Mouse (Mus musculus): ENCODE data around the gene Tuba3a. TPM values are rescaled to one million over a fixed set of nuclear protein-coding genes. Genes with fewer than 3 reads are reported as not detected.

Gene Tuba3a
- polyA plus RNA-seq, 1 experiment from 2014 or later, result not detected

- H3K36me3 ChIP-seq (replicated peaks; ENCODE audit: control insufficient read depth, insufficient read depth, low read depth, low read length), result no peaks in the 10 kb centered on the region
- no peak for DNase-seq (ENCODE audit: low spot score)
Observed at GRCm38 (mm10) chr6:125238396-125238795, 47.4 kb downstream of the Tuba3a start.

DNA sequence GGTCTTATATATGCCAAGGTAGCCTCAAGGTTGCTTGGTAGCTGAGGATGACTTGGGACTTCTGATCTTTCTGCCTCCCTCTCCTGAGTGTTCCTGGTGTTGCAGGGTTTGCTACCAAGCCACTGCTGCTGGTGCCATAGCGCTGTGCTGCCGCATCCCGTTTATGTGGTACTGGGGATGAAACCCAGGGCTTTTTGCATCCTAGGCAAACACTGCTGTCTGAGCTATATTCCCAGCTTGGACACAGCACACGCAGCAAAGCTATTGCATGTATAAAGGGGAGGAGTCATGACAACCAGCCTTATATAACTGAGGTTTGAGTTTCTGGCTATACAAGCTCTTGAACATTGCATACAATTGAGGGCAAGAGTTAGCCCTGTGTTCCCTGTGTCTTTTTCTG lies 48.4 kb downstream of the Tuba3a start:
- Histone ChIP-seq H3K4me2 (ENCODE audit: low read depth, low read length) (no peak overlapping the region), H3K9me3 (replicated peaks; ENCODE audit: control insufficient read depth, low read length) (no peaks in the 10 kb centered on the region), H3K27me3 (ENCODE audit: control insufficient read depth, insufficient read depth, low read length) (no peaks in the 10 kb centered on the region), H3K27ac (replicated peaks; ENCODE audit: low read depth, low read length) (no peak overlapping the region), H3K9ac (replicated peaks; ENCODE audit: low read length) (no peak overlapping the region), H3K4me1 (ENCODE audit: control insufficient read depth, insufficient read depth, low read length) (no peaks in the 10 kb centered on the region), H3K4me3 (ENCODE audit: low read depth, low read length) (no peak overlapping the region), H3K36me3 (replicated peaks; ENCODE audit: control insufficient read depth, insufficient read depth, low read depth, low read length) (no peaks in the 10 kb centered on the region)
- no peak for DNase-seq (ENCODE audit: low spot score)
- ATAC-seq (replicated peaks; ENCODE audit: insufficient number of reproducible peaks, low FRiP score, low TSS enrichment, low read depth), result no peak
- WGBS, result 89% methylated on average over 4 of the region's 4 CpGs

More at GRCm38 (mm10) chr6:125238396-125238795, 47.4 kb downstream of the Tuba3a start:
- ATAC-seq (replicated peaks; ENCODE audit: insufficient number of reproducible peaks, low FRiP score, low TSS enrichment, low read depth), result no peak
- no peak overlapping the region for H3K27ac ChIP-seq (replicated peaks; ENCODE audit: low read depth, low read length)
- H3K4me1 ChIP-seq (ENCODE audit: control insufficient read depth, insufficient read depth, low read length), result no peaks in the 10 kb centered on the region
- H3K4me2 ChIP-seq (ENCODE audit: low read depth, low read length), result no peak overlapping the region
- no peaks in the 10 kb centered on the region for H3K9me3 ChIP-seq (replicated peaks; ENCODE audit: control insufficient read depth, low read length)
- no peaks in the 10 kb centered on the region for H3K27me3 ChIP-seq (ENCODE audit: control insufficient read depth, insufficient read depth, low read length)
- no peak overlapping the region for H3K9ac ChIP-seq (replicated peaks; ENCODE audit: low read length)
- H3K4me3 ChIP-seq (ENCODE audit: low read depth, low read length), result no peak overlapping the region
- 73% methylated on average over 6 of the region's 6 CpGs for WGBS

DNA sequence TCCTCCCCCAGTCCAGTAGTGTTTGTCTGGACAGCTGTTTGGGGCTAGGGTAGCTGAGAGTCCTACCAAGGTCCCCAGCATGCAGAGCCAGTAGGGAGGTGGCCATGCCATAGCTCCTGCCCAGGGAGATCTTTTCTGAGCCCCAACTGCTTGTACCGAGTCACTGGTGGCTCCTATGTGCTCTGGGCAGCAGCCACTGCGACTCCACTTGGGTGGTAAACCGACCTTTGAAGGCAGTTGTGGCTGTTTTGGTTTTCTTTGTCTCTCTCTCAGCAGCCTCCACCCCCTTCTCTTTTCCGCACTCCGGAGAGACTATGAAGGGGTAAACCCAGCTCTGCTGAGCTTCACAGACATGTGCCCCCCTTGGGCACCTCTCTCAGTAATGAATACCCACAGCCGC lies 49.1 kb downstream of the Tuba3a start, which contains the start of gene Cd27:
Cd27 (minus strand) TSS at position 229 of the 400 bp plus-strand sequence.
- no peaks in the 10 kb centered on the region for H3K27me3 ChIP-seq (ENCODE audit: control insufficient read depth, insufficient read depth, low read length)
- no peak within 1 kb of the TSS for H3K27ac ChIP-seq (replicated peaks; ENCODE audit: low read depth, low read length)
- H3K9ac ChIP-seq (replicated peaks; ENCODE audit: low read length), result no peak within 1 kb of the TSS; the same call in 1 of the 2 replicates
- no peaks in the 10 kb centered on the region for H3K9me3 ChIP-seq (replicated peaks; ENCODE audit: control insufficient read depth, low read length)
- no peaks in the 10 kb centered on the region for H3K36me3 ChIP-seq (replicated peaks; ENCODE audit: control insufficient read depth, insufficient read depth, low read depth, low read length)
- no peak within 1 kb of the TSS for H3K4me3 ChIP-seq (ENCODE audit: low read depth, low read length)
- no peak within 1 kb of the TSS for H3K4me2 ChIP-seq (ENCODE audit: low read depth, low read length)
- H3K4me1 ChIP-seq (ENCODE audit: control insufficient read depth, insufficient read depth, low read length), result no peaks in the 10 kb centered on the region; the same call in 1 of the 2 replicates
- DNase-seq (ENCODE audit: low spot score) (no peak), ATAC-seq (replicated peaks; ENCODE audit: insufficient number of reproducible peaks, low FRiP score, low TSS enrichment, low read depth) (no peak)
- 40% methylated on average over 6 of the region's 6 CpGs for WGBS

DNA sequence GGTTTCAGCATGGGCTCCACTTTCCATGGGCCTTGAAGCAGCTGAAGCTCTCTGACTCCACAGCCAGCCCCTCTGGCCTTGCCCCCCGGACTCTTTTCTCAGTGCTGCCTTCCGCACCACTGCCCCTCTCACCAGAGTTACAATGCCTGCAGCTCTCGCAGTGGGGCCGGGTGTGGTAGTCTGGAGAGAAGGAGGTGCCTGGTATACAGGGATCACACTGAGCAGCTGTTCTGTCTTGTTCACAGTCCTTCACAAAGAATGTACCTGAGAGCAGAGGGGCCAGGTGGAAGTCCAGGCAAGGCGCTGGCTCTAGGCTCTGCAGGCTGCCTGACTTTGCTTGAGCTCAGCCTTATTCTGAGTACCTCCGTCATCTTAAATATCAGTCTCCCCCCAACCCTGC lies 49.5 kb downstream of the Tuba3a start:
- Histone ChIP-seq H3K36me3 (replicated peaks; ENCODE audit: control insufficient read depth, insufficient read depth, low read depth, low read length) (no peaks in the 10 kb centered on the region), H3K4me3 (ENCODE audit: low read depth, low read length) (no peak overlapping the region), H3K4me2 (ENCODE audit: low read depth, low read length) (no peak overlapping the region), H3K27me3 (ENCODE audit: control insufficient read depth, insufficient read depth, low read length) (no peaks in the 10 kb centered on the region), H3K4me1 (ENCODE audit: control insufficient read depth, insufficient read depth, low read length) (peaks cover 1% of the 10 kb centered on the region; the same call in 1 of the 2 replicates), H3K27ac (replicated peaks; ENCODE audit: low read depth, low read length) (no peak overlapping the region), H3K9me3 (replicated peaks; ENCODE audit: control insufficient read depth, low read length) (no peaks in the 10 kb centered on the region), H3K9ac (replicated peaks; ENCODE audit: low read length) (no peak overlapping the region; the same call in 1 of the 2 replicates)
- no peak for ATAC-seq (replicated peaks; ENCODE audit: insufficient number of reproducible peaks, low FRiP score, low TSS enrichment, low read depth)
- 66% methylated on average over 6 of the region's 6 CpGs for WGBS
- no peak for DNase-seq (ENCODE audit: low spot score)

GRCm38 (mm10) chr6:125234520-125234828 lies 51.4 kb downstream of the Tuba3a start:
- Histone ChIP-seq H3K9me3 (replicated peaks; ENCODE audit: control insufficient read depth, low read length) (no peaks in the 10 kb centered on the region), H3K4me3 (ENCODE audit: low read depth, low read length) (no peak overlapping the region), H3K9ac (replicated peaks; ENCODE audit: low read length) (no peak overlapping the region), H3K4me1 (ENCODE audit: control insufficient read depth, insufficient read depth, low read length) (peaks cover 2% of the 10 kb centered on the region; the same call in 1 of the 2 replicates), H3K4me2 (ENCODE audit: low read depth, low read length) (no peak overlapping the region), H3K27ac (replicated peaks; ENCODE audit: low read depth, low read length) (no peak overlapping the region), H3K36me3 (replicated peaks; ENCODE audit: control insufficient read depth, insufficient read depth, low read depth, low read length) (no peaks in the 10 kb centered on the region), H3K27me3 (ENCODE audit: control insufficient read depth, insufficient read depth, low read length) (no peaks in the 10 kb centered on the region)
- ATAC-seq (replicated peaks; ENCODE audit: insufficient number of reproducible peaks, low FRiP score, low TSS enrichment, low read depth) (no peak), DNase-seq (ENCODE audit: low spot score) (no peak)
- 52% methylated on average over 5 of the region's 5 CpGs for WGBS

DNA sequence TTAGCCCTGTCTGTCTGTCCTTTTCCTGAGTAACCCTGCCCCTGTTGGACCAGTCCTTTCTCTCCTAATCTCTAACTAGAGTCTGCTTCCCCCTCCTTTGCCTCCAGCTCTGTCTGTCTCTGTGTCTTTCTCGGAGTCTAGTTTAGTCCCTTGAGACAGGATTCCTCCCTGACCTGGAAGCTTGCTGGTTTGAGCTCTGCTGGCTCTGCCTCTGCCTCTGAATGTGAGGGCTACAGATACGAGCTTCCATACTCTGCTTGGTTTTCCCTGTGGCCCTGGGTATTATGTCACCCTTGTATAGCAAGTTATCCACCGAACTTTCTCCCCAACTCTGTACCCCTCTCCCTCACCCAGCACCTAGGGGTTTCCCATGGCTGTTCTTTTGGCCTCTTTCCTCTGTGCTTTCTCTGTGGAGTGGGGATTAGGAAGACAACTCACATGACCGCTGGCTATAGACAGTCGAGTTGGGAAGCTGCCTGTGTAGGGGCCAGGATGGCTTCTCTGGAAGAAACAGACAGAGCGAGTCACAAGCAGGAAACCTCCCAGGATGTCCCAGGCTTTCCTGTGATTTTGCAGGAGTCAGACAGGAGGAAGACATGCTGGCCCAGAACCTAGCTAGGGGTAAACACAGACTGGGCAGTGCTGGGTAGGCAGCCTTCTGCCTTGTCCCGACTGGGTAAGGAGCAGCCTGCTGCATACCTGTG lies 51.9 kb downstream of the Tuba3a start:
- no peak overlapping the region for H3K4me2 ChIP-seq (ENCODE audit: low read depth, low read length)
- H3K27me3 ChIP-seq (ENCODE audit: control insufficient read depth, insufficient read depth, low read length), result no peaks in the 10 kb centered on the region
- H3K36me3 ChIP-seq (replicated peaks; ENCODE audit: control insufficient read depth, insufficient read depth, low read depth, low read length), result no peaks in the 10 kb centered on the region
- no peaks in the 10 kb centered on the region for H3K9me3 ChIP-seq (replicated peaks; ENCODE audit: control insufficient read depth, low read length)
- H3K4me1 ChIP-seq (ENCODE audit: control insufficient read depth, insufficient read depth, low read length), result peaks cover 2% of the 10 kb centered on the region; the same call in 1 of the 2 replicates
- ATAC-seq (replicated peaks; ENCODE audit: insufficient number of reproducible peaks, low FRiP score, low TSS enrichment, low read depth), result no peak
- H3K27ac ChIP-seq (replicated peaks; ENCODE audit: low read depth, low read length), result no peak overlapping the region
- no peak for DNase-seq (ENCODE audit: low spot score)
- no peak overlapping the region for H3K4me3 ChIP-seq (ENCODE audit: low read depth, low read length)
- no peak overlapping the region for H3K9ac ChIP-seq (replicated peaks; ENCODE audit: low read length)
- 50% methylated on average over 7 of the region's 7 CpGs for WGBS

GRCm38 (mm10) chr6:125232516-125232915 lies 53.3 kb downstream of the Tuba3a start:
- no peaks in the 10 kb centered on the region for H3K9me3 ChIP-seq (replicated peaks; ENCODE audit: control insufficient read depth, low read length)
- no peak for ATAC-seq (replicated peaks; ENCODE audit: insufficient number of reproducible peaks, low FRiP score, low TSS enrichment, low read depth)

DNA sequence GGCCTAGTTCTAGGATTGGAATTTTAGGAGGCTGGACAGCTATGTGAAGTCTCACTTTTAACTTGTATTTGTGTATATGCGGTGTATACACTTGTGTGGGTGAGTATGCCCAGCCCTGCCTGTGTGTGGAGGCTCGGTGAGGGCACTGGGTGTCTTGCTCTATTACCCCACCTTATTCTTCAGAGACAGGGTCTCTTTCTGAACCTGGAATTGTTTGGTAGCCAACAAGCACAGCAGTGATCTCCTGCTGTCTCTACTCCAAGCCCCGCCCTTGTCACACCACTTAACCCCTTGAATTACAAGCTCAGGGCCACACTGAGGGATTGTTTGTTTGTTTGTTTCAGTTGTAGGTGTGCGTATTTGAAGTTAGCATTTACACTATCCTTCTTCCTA lies 53.8 kb downstream of the Tuba3a start:
- H3K9ac ChIP-seq (replicated peaks; ENCODE audit: low read length), result peak overlapping the region; percentile 72
- peak overlapping the region; percentile 36 for H3K4me3 ChIP-seq (ENCODE audit: low read depth, low read length)
- DNase-seq (ENCODE audit: low spot score) (no peak), ATAC-seq (replicated peaks; ENCODE audit: insufficient number of reproducible peaks, low FRiP score, low TSS enrichment, low read depth) (no peak)
- 53% methylated on average over 4 of the region's 4 CpGs for WGBS
- no peaks in the 10 kb centered on the region for H3K9me3 ChIP-seq (replicated peaks; ENCODE audit: control insufficient read depth, low read length)
- H3K4me2 ChIP-seq (ENCODE audit: low read depth, low read length), result peak overlapping the region; percentile 75
- H3K4me1 ChIP-seq (ENCODE audit: control insufficient read depth, insufficient read depth, low read length), result peaks cover 2% of the 10 kb centered on the region; the same call in 1 of the 2 replicates
- no peaks in the 10 kb centered on the region for H3K36me3 ChIP-seq (replicated peaks; ENCODE audit: control insufficient read depth, insufficient read depth, low read depth, low read length)
- no peaks in the 10 kb centered on the region for H3K27me3 ChIP-seq (ENCODE audit: control insufficient read depth, insufficient read depth, low read length)
- H3K27ac ChIP-seq (replicated peaks; ENCODE audit: low read depth, low read length), result no peak overlapping the region

More at GRCm38 (mm10) chr6:125232516-125232915, 53.3 kb downstream of the Tuba3a start:
- Histone ChIP-seq H3K4me3 (ENCODE audit: low read depth, low read length) (no peak overlapping the region), H3K36me3 (replicated peaks; ENCODE audit: control insufficient read depth, insufficient read depth, low read depth, low read length) (no peaks in the 10 kb centered on the region), H3K27me3 (ENCODE audit: control insufficient read depth, insufficient read depth, low read length) (no peaks in the 10 kb centered on the region), H3K9ac (replicated peaks; ENCODE audit: low read length) (no peak overlapping the region), H3K4me1 (ENCODE audit: control insufficient read depth, insufficient read depth, low read length) (peaks cover 2% of the 10 kb centered on the region; the same call in 1 of the 2 replicates), H3K4me2 (ENCODE audit: low read depth, low read length) (no peak overlapping the region), H3K27ac (replicated peaks; ENCODE audit: low read depth, low read length) (no peak overlapping the region)
- no peak for DNase-seq (ENCODE audit: low spot score)
- 68% methylated on average over 6 of the region's 6 CpGs for WGBS

All from embryonic facial prominence, embryonic 11.5 days (tissue).